Mouse (Mus musculus) kidney, adult 8-10 months (tissue): ENCODE measurements around the gene Nptxr.
A peak's percentile ranks its signal among the peaks of the same experiment; 100 is the strongest.

Experiments used
- DNase-seq, 2 experiments: peaks; one replicate each; pipeline ENCODE4 v3.0.0; 2022

The Nptxr gene

DNA sequence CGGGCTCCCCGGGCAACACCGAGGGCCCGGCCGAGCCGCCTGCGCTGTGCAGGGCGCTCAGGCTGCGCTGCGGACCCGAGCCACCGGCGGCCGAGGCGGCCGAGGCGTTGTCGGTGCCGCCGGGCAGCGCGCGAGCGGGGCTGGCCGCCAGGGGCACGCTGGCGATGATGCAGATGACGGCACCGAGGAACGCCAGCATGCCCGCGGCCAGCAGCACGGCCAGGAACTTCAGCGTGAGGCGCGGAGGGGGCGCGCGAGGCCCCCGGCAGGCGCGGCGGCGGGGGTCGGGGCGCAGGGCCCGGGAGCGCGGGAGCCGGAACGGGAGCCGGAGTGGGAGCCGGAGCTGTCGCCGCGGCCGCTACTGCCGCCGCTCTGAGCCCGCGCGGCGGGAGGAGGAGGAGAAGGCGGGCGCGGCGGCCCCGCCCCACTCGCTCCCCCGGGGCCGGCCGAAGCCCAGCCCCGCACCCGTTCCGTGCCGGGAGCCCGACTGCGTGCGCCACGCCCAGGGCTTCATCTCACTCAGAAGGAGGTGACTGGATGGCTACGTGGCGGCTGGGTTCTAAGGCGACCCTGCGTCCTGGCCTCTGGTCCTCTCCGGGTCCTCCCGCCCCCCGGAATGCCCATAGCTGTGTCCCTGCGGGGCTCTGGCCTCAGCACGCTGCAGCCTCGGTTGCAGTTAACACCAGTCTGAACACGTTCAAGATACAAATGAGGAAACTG, at the start of gene Nptxr:
Gene Nptxr, minus strand, starts transcription at position 415 of the 720 bp plus-strand sequence.
- peak in 1 of 2 experiments; percentile 19 for DNase-seq

DNA sequence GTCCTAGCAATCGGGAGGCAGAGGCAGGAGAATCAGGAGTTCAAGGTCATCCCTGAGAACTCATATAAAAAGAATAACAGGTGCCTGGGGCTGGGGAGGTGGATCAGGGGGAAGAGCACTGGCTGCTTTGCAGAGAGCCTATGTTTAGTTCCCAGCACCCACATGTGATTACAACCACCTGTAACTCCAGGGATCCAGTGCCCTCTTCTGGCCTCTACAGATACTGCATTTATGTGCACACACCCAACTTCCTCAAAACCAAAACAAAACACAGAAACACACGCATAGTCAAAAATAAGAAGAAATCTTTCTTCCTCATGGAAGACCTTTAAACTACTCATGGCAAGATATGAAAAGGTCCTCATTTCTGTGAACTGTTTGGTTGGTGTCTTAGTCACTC, 45.6 kb upstream of the Nptxr start:
- no peak for DNase-seq

GRCm38 (mm10) chr15:79847100-79847499, 42.5 kb upstream of the Nptxr start:
- DNase-seq, result no peak

DNA sequence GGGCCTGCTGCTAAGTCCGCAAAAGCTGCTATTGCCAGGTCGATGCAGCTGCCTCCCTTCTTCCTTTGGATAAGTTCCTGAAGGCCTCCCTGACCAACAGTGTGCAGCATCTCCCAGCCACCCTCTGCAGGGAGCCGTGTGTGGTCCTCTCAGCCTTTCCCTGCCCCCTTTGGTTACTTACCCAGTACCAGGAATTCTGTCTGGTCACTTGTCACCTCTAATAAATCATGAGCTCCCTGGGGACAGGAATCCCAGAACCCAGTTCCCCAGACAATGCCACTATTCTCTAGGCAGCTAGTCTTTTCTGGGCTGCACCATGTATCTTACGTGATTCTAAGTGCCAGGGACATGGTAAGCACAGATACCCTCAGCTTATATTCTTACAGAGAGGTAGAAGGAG, 41.4 kb upstream of the Nptxr start:
- DNase-seq, result no peak

GRCm38 (mm10) chr15:79842985-79843384, 38.4 kb upstream of the Nptxr start:
- no peak for DNase-seq

DNA sequence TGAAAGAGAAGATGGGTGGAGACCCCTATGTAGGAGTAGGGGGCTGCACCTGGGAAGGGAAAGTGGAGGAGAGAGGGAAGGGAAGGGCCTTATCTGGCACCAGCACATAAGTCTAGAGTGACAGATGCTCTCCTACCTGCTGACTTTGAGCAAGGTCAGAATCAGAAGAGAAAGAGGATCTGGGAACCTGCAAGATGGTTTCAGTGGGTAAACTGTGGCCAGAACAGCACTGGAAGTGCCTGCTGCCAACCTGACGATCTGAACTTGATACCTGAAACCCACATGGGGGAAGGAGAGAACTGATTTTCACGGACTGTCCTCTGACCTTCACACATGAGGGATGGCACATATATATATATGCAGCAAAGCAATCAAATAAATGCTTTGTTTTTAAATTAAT, 35.7 kb upstream of the Nptxr start:
- DNase-seq, result no peak

DNA sequence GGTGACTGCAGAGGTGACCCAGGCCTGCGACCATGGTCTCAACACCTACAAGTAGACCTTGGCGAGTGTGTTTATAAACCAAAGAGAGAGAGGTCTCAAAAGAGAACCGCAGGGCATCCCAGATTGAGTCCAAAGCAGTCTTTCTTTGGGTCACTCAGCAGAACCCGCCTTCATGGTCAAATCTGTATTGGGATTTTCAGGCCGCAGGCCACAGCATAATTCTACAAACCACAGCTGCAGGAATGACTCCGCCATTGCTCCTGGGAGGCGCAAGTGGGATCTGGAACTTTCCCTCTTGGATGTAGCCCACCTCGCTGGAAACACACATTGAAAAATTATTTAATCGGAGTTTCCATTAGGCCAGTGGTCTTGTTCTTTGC, 30.3 kb upstream of the Nptxr start:
- DNase-seq, result no peak

DNA sequence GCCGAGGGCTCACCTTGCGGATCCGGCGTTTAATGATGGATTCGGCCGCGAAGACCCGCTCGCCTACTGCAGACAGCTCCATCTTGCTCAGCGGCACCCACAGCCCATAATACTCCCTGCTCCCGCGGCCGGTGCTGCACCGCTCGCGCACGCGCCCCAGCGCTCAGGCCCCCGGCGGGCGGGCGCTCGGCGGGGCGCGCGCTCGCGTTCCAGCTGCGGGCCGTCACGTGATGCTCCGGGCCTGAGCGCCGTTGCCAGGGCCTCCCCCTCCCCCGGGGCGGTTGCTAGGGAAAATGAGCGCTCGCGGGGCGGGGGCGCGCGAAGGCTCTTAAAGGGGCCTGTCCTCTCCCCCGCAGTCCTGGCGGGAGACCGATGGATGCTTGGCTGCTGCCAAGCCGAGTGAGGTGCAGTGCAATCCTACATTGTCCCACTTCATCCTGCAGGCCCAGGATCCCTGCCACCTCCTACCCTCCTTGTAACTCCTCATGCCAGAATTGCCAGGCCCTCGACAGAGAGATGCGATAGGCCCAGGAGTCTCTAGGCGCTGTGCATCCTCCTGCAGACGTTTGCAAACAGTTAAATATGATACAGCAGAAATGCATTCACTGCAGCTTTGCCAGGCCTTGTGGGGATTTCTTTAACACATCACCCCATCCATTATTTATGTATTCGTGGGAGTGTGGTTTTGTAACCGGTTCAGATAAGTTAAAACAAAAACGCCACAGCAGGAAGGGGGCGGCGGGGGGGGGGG, 29.7 kb upstream of the Nptxr start, which contains the start of the genes Npcd and Cbx6:
Gene Npcd, minus strand, starts transcription at position 108 of the 751 bp plus-strand sequence.
Gene Cbx6, minus strand, starts transcription at position 559 of the 751 bp plus-strand sequence.
- DNase-seq, result peak; percentile 93 to 94

DNA sequence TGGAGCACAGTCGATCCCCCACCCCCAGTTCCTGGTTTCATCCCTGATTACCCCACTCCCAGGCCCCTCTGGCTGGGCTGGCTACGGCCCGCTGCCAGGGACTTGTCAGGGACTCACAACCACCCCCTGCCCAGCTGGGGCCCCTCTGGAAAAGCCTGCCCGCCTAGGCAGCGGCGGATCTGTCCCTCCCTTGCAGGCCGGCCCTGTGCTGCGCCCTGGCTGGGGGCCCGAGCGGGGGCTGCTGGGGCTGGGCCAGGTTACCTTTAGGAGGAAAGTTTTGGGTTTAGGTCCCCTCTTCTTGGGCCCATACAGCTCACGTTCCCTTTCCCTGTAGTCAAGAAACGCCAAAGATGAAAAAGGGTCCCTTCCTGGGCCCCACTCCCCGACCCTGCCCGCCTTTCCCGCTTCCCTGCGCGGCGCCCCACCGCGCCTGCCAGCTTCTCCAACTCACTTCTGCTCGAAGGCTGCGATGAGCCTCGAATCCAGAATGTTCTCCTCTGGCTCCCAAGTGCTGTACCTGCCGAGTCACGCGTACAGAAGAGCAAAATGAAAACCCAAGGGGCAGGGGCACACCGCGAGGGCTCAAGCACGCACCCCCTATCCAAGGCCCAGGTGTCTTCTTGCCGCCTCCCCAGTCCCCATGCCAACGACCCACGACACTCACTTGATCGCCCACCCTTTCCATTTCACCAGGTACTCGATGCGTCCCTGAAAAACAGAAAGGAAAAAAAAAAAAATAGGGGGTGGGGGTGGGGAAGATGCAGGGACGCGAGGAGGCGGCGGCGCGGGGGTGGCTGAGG, 28.9 kb upstream of the Nptxr start:
- no peak for DNase-seq

GRCm38 (mm10) chr15:79832064-79832900, 27.7 kb upstream of the Nptxr start:
- DNase-seq, result peak; percentile 41 to 73

DNA sequence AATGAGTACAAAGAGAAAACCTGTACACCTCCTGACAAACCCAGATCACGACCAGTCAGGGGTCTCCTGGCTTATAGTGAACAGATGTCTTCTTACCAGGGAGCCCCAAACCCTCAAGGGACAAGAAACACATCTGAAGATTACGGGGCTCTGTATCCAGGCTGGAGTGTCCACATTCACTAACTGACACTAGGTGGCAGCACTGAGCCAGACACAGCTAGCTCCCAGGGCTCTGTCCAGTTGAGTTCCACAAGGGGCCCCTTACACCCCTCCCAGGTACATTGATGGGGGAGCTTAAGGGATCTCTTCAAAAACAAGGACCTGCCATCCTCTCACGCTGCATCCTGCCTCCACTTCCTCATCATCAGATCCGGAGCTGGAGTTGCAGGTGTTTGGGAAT, 25.8 kb upstream of the Nptxr start:
- DNase-seq, result peak; percentile 59 to 75

- no peak for DNase-seq
Measured at GRCm38 (mm10) chr15:79829431-79829830, 24.9 kb upstream of the Nptxr start.

GRCm38 (mm10) chr15:79828366-79829035, 23.9 kb upstream of the Nptxr start:
- no peak for DNase-seq

DNA sequence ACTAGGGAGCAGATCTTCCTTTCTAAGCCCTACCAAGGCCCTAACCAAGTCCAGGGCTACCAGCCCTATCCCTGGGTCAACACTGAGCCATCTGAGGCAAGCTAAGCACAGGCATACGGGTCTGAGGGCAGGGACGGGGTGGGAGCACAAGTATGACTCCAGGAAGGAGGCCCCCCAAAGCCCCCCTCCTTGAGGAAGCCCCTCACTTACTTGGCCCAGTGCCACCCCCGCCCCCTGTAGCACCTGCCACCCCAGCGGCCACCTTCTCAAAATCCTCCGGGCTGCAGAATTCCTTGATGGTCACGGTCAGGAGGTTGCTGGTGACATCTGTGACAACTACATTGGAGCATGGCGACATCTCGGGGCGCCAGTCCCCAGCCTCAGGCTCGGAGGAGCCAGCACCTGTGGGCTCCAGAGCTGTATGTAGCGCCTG, 23.2 kb upstream of the Nptxr start:
- DNase-seq, result no peak

DNA sequence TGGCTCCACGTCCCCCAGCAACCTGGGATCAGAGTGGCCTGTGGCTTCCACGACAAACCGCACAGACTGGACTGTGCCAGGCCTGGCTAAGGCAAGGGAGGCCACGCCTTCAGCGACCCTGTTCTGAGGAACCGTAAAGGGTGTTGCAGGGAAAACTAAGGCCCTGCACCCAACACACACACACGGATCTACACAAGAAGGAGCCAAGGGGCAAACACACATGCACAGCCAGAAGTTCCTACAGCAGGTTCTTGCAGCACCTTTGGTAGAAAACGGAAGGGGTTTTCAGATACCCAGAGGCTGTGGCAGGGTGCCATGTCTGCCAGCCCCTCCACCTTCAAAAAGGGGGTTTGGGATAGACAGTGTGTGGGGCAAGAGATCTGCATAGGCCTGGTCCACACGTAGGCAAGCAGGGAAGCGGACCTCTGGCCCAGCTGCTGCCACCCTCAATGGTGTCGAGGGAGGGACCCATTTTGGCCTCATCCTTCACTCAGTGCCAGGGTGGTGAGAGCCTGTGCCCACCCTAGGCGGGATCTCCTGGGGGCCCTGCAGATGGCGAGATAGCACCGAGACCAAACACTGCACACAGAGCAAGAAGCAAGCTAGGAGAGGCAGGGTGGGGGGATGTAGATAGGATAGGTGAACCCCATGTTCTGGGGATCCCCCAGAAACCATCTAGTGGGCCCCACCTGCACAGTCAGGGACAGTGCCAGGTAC, 22.7 kb upstream of the Nptxr start:
- DNase-seq, result no peak

- DNase-seq, result no peak
Measured at GRCm38 (mm10) chr15:79826221-79826935, 21.8 kb upstream of the Nptxr start.

DNA sequence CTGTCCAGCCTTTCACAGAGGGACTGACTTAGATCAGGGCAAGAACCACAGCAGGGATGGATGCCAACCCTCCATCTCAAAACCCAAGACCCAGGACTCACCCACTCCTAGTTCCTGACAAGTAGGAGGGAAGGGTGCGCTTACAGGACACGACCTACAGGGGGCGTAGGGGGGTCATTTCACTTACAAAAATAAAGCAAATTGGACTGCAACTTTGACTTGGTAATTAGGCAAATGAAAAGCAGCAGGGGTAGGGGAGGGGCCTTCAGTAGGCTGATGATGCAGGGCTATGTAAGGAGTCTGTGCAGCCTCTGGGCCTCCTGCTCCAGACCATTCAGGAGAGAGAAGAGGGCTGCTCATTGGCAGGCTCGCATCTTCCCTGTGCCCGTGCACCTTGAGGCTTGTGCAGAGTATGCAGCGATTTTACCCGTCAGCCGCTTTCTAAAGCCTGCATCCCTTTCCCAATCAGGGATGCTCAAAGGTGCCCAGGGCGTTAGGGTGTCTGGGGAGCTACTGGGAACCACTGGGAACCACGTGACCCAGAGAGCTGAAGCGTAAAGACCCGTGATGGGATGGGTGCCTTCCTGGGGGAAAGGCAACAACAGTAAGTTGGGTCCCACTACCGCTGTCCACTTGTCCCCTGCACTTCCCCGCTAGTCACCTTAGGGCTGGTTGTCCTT, 20.7 kb upstream of the Nptxr start:
- DNase-seq, result no peak

GRCm38 (mm10) chr15:79823588-79824280, 19.2 kb upstream of the Nptxr start:
- DNase-seq, result peak; percentile 40 to 44
